Mouse (Mus musculus): Measurements from ENCODE around the gene Phkg1.

DNA sequence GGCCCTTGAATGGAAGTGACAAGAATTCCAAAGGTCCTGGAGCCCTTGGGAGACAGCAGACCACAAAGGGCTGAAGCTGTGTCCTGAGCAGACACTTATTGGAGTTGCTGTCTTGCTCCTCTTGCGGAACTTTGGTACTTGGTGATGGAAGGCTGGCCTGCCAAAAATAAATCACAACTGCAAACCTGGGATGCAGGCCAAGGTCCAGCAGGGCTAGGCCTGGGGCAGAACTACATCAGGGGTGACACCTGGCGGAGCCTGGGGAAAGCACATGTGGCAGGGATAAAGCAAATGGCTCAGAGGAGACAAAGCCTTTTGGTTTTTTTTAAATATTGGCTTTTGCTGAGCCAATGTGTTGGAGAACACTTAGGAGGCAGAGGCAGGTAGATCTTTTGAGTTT lies 19.4 kb downstream of the Phkg1 start:
- peak; percentile 68 for TF ChIP-seq CTCF (IDR thresholded peaks at IDR 0.05; ENCODE audit: insufficient read depth, low read length)
- no peak for TF ChIP-seq POLR2A (IDR thresholded peaks at IDR 0.05; ENCODE audit: borderline replicate concordance, extremely low read depth, low read depth, low read length)

Measured in lung, adult 2 months (tissue).